Mouse (Mus musculus) embryonic facial prominence, embryonic 15.5 days (tissue): ENCODE results near the gene Slc41a3. TPM values are rescaled to one million over a fixed set of nuclear protein-coding genes. Genes with fewer than 3 reads are reported as not detected.
"Not testable (repeated sequence)": the region's sequence is repeated elsewhere in the genome, so short reads cannot be mapped to it uniquely, and the experiment has no call there.

ENCODE experiments used
- ATAC-seq: fragments of 200-750 bp; cut with Nextera tagmentation; 2 replicates; pipeline ENCODE4 v1.8.0; 2017; ENCODE audit warnings: low read depth, moderate TSS enrichment; ENCODE audit not compliant: insufficient number of reproducible peaks, low FRiP score, low TSS enrichment
- H3K27ac ChIP-seq: fragments of 300-500 bp; sonication (generic); replicated peaks from 2 replicates; pipeline ENCODE4 v1.5.1; 2015; ENCODE audit warnings: mild to moderate bottlenecking, inconsistent platforms
- H3K27me3 ChIP-seq: fragments of 300-500 bp; sonication (generic); 2 replicates; pipeline ENCODE4 v1.6.1; 2015; ENCODE audit warnings: inconsistent platforms
- H3K36me3 ChIP-seq: fragments of 300-500 bp; sonication (generic); 2 replicates; pipeline ENCODE4 v1.6.1; 2015; ENCODE audit warnings: mild to moderate bottlenecking, inconsistent platforms
- H3K4me1 ChIP-seq: fragments of 300-500 bp; sonication (generic); 2 replicates; pipeline ENCODE4 v1.6.1; 2015; ENCODE audit warnings: inconsistent platforms
- H3K4me2 ChIP-seq: fragments of 300-500 bp; sonication (generic); replicated peaks from 2 replicates; pipeline ENCODE4 v1.6.1; 2015; ENCODE audit warnings: mild to moderate bottlenecking, inconsistent platforms
- H3K4me3 ChIP-seq: fragments of 300-500 bp; sonication (generic); replicated peaks from 2 replicates; pipeline ENCODE4 v1.5.1; 2015; ENCODE audit warnings: mild to moderate bottlenecking, inconsistent platforms
- H3K9ac ChIP-seq: fragments of 300-500 bp; sonication (generic); 2 replicates; pipeline ENCODE4 v1.6.1; 2015; ENCODE audit warnings: inconsistent platforms
- H3K9me3 ChIP-seq: fragments of 300-500 bp; sonication (generic); replicated peaks from 2 replicates; pipeline ENCODE4 v1.6.1; 2016; ENCODE audit warnings: inconsistent platforms
- WGBS: fragments of 180-500 bp; shearing (Covaris S2); methylation state at CpG from one replicate; pipeline ENCODE4 v1.1.7; 2015; 5-methylcytosine and 5-hydroxymethylcytosine counted together
- polyA plus RNA-seq: library from polyadenylated mRNA; unstranded; fragments of >200 nt; fragmentation: Nextera tagmentation; extraction: Ambion mirVana; gene quantifications from 2 replicates; pipeline ENCODE4 v1.2.1, GENCODE M21; 2015

The Slc41a3 gene
- polyA plus RNA-seq, 1 experiment from 2014 or later, result 6.1 TPM

- WGBS, result 73% methylated on average over 7 of the region's 7 CpGs
- no peak for ATAC-seq
Measured at GRCm38 (mm10) chr6:90625207-90625994, 20.9 kb downstream of the Slc41a3 start.

DNA sequence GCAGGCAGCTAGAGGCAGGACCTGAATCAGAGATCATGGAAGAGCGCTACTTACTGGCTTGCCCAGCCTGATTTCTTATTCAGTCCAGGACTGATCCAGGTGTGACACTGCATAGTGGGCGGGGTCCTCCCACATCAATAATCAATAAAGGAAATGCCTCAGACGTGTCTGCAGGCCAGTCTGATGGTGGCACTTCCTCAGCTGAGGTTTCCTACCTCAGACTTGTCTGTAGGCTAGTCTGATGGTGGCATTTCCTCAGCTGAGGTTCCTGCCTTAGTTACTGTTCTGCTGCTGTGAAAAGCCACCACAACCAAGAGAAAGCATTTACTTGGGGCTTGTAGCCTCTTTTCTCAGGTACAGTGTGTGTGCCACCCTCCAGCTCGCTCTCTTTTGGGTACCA lies 23.0 kb downstream of the Slc41a3 start:
- no peaks in the 10 kb centered on the region for H3K27me3 ChIP-seq
- 79% methylated on average over 4 of the region's 4 CpGs for WGBS
- H3K27ac ChIP-seq, result no peak overlapping the region
- no peak for ATAC-seq
- H3K9ac ChIP-seq, result no peak overlapping the region
- H3K4me3 ChIP-seq, result no peak overlapping the region
- no peaks in the 10 kb centered on the region for H3K4me1 ChIP-seq
- H3K36me3 ChIP-seq, result no peaks in the 10 kb centered on the region
- H3K4me2 ChIP-seq, result no peak overlapping the region
- H3K9me3 ChIP-seq, result no peaks in the 10 kb centered on the region

More at GRCm38 (mm10) chr6:90625207-90625994, 20.9 kb downstream of the Slc41a3 start:
- Histone ChIP-seq H3K4me3 (no peak overlapping the region), H3K36me3 (no peaks in the 10 kb centered on the region), H3K9me3 (no peaks in the 10 kb centered on the region), H3K9ac (no peak overlapping the region), H3K4me1 (no peaks in the 10 kb centered on the region), H3K27ac (no peak overlapping the region), H3K27me3 (no peaks in the 10 kb centered on the region), H3K4me2 (no peak overlapping the region)

- Histone ChIP-seq H3K27me3 (no peaks in the 10 kb centered on the region), H3K27ac (no peak overlapping the region), H3K36me3 (no peaks in the 10 kb centered on the region), H3K4me3 (no peak overlapping the region), H3K4me2 (no peak overlapping the region), H3K9me3 (no peaks in the 10 kb centered on the region), H3K4me1 (no peaks in the 10 kb centered on the region), H3K9ac (no peak overlapping the region)
- WGBS, result 72% methylated on average over 6 of the region's 6 CpGs
- ATAC-seq, result no peak
Measured at GRCm38 (mm10) chr6:90629506-90629905, 25.0 kb downstream of the Slc41a3 start.

GRCm38 (mm10) chr6:90630427-90630826 lies 25.9 kb downstream of the Slc41a3 start:
- Histone ChIP-seq H3K9me3 (no peaks in the 10 kb centered on the region), H3K4me1 (no peaks in the 10 kb centered on the region), H3K36me3 (no peaks in the 10 kb centered on the region), H3K9ac (no peak overlapping the region), H3K4me3 (no peak overlapping the region), H3K27ac (no peak overlapping the region), H3K27me3 (no peaks in the 10 kb centered on the region), H3K4me2 (no peak overlapping the region)
- no peak for ATAC-seq
- 89% methylated on average over 7 of the region's 7 CpGs for WGBS

GRCm38 (mm10) chr6:90632526-90632925 lies 28.0 kb downstream of the Slc41a3 start:
- not testable (repeated sequence) for H3K27ac ChIP-seq, H3K27me3 ChIP-seq, H3K9me3 ChIP-seq, H3K9ac ChIP-seq, H3K4me2 ChIP-seq, H3K4me1 ChIP-seq, ATAC-seq, H3K36me3 ChIP-seq, H3K4me3 ChIP-seq
- 80% methylated on average over 3 of the region's 3 CpGs for WGBS

DNA sequence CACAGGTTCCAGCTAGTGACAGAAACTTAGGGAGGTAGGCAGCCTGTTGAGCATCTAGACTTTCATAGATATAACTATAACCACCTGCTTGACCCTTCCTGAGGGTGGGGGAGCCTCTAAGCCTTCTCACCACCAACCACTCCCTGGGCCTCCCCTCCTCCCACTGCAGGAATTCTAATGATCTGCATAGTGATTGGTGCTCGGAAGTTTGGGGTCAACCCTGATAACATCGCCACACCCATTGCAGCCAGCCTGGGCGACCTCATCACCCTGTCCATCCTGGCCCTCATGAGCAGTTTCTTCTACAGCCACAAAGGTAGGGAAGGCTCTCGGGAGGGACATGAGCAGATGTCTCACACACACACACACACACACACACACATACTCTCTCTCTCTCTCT lies 30.6 kb downstream of the Slc41a3 start:
- H3K9me3 ChIP-seq, result no peaks in the 10 kb centered on the region
- no peak overlapping the region for H3K9ac ChIP-seq
- no peak overlapping the region for H3K27ac ChIP-seq
- no peaks in the 10 kb centered on the region for H3K27me3 ChIP-seq
- no peak overlapping the region for H3K4me3 ChIP-seq
- no peaks in the 10 kb centered on the region for H3K36me3 ChIP-seq
- whole genome bisulfite sequencing, result 46% methylated on average over 4 of the region's 4 CpGs
- H3K4me1 ChIP-seq, result no peaks in the 10 kb centered on the region
- ATAC-seq, result no peak
- H3K4me2 ChIP-seq, result no peak overlapping the region

GRCm38 (mm10) chr6:90635611-90636010 lies 31.1 kb downstream of the Slc41a3 start:
- ATAC-seq, result no peak
- H3K4me2 ChIP-seq, result no peak overlapping the region
- no peak overlapping the region for H3K4me3 ChIP-seq
- no peaks in the 10 kb centered on the region for H3K9me3 ChIP-seq
- 73% methylated on average over 3 of the region's 3 CpGs for WGBS
- H3K9ac ChIP-seq, result no peak overlapping the region
- no peaks in the 10 kb centered on the region for H3K27me3 ChIP-seq
- no peaks in the 10 kb centered on the region for H3K4me1 ChIP-seq
- H3K36me3 ChIP-seq, result no peaks in the 10 kb centered on the region
- no peak overlapping the region for H3K27ac ChIP-seq

GRCm38 (mm10) chr6:90643057-90643456 lies 38.5 kb downstream of the Slc41a3 start:
- Histone ChIP-seq H3K9me3 (no peaks in the 10 kb centered on the region), H3K9ac (no peak overlapping the region), H3K4me2 (no peak overlapping the region), H3K27me3 (no peaks in the 10 kb centered on the region), H3K4me1 (no peaks in the 10 kb centered on the region), H3K36me3 (no peaks in the 10 kb centered on the region), H3K4me3 (no peak overlapping the region), H3K27ac (no peak overlapping the region)
- ATAC-seq, result no peak
- WGBS, result 80% methylated on average over 3 of the region's 3 CpGs

- no peaks in the 10 kb centered on the region for H3K4me1 ChIP-seq
- H3K4me2 ChIP-seq, result no peak overlapping the region
- H3K36me3 ChIP-seq, result no peaks in the 10 kb centered on the region
- H3K27ac ChIP-seq, result no peak overlapping the region
- no peaks in the 10 kb centered on the region for H3K27me3 ChIP-seq
- no peak overlapping the region for H3K9ac ChIP-seq
- 70% methylated on average over 4 of the region's 4 CpGs for WGBS
- H3K9me3 ChIP-seq, result no peaks in the 10 kb centered on the region
- no peak overlapping the region for H3K4me3 ChIP-seq
- ATAC-seq, result no peak
Measured at GRCm38 (mm10) chr6:90644965-90645364, 40.4 kb downstream of the Slc41a3 start.

DNA sequence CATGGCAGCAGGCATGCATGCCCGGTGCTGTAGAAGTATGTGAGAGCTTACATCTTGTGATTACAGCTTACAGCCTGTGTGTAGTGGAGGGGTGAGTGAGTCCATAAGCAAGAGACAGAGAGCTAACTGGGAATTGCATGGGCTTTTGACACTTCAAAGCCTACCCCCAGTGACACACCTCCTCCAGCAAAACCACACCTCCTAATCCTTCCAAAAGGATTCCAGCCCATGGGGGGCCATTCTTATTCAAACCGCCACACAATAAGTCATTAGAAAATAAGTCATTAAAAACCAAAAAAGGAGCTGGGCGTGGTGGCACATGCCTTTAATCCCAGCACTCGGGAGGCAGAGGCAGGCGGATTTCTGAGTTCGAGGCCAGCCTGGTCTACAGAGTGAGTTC lies 43.9 kb downstream of the Slc41a3 start:
- Histone ChIP-seq H3K9ac (no peak overlapping the region), H3K4me3 (no peak overlapping the region), H3K27ac (no peak overlapping the region), H3K4me2 (no peak overlapping the region), H3K4me1 (no peaks in the 10 kb centered on the region), H3K27me3 (no peaks in the 10 kb centered on the region), H3K9me3 (no peaks in the 10 kb centered on the region), H3K36me3 (no peaks in the 10 kb centered on the region)
- WGBS, result 96% methylated on average over 6 of the region's 6 CpGs
- ATAC-seq, result no peak

DNA sequence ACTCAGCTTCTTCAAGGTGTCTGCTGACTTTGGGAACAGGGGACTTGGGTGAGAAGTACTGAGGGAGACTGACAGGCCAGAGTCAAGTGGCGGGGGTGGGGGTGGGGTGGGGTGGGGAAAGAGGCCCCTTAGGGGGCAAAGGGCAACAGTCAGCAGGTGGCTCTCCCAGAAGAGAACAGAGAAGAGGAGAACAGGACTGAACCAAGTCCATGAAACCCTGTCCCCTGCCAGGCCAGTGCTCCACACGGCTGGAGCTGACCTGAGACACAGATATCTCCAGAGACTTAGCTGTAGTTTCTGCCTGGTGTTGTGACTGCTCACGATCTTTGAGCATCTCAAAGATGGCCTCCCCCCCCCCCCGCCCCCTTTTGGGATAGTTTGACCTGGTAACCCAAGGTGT lies 44.8 kb downstream of the Slc41a3 start:
- Histone ChIP-seq H3K4me1 (no peaks in the 10 kb centered on the region), H3K4me3 (no peak overlapping the region), H3K9me3 (no peaks in the 10 kb centered on the region), H3K9ac (no peak overlapping the region), H3K27ac (no peak overlapping the region), H3K27me3 (no peaks in the 10 kb centered on the region), H3K4me2 (no peak overlapping the region), H3K36me3 (no peaks in the 10 kb centered on the region)
- 66% methylated on average over 4 of the region's 4 CpGs for WGBS
- no peak for ATAC-seq

DNA sequence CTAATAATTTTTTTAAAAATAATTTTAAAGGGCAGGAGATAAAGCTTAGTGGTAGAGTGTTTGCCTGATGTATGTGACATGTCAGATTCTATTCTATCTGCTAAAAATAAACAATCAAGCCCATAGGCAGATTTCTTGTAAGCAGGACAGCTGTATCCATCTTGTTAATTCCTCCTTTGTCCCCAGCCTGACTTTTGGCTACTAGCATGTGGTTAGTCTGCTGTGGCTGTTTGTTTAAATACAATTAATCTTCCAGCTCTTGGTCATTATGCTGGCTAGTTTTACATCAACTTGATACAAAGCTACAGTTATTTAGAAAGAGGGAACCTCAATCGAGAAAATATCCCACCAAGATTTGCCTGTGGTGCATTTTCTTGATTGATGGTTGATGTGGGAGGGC lies 46.1 kb downstream of the Slc41a3 start:
- WGBS, result 60% methylated on average over 1 of the region's 1 CpGs
- H3K4me1 ChIP-seq, result no peaks in the 10 kb centered on the region
- ATAC-seq, result no peak

More for the DNA sequence above, 46.1 kb downstream of the Slc41a3 start:
- no peak overlapping the region for H3K4me3 ChIP-seq
- H3K27ac ChIP-seq, result no peak overlapping the region
- H3K4me2 ChIP-seq, result no peak overlapping the region
- no peaks in the 10 kb centered on the region for H3K27me3 ChIP-seq
- H3K36me3 ChIP-seq, result no peaks in the 10 kb centered on the region
- no peak overlapping the region for H3K9ac ChIP-seq
- H3K9me3 ChIP-seq, result no peaks in the 10 kb centered on the region
